Mouse (Mus musculus) kidney, embryonic 16.5 days (tissue): Measurements from ENCODE around the gene Marcksl1. TPM values are rescaled to one million over a fixed set of nuclear protein-coding genes. Genes with fewer than 3 reads are reported as not detected.

ENCODE experiments used
- ATAC-seq: fragments of 200-750 bp; cut with Nextera tagmentation; 2 replicates; pipeline ENCODE4 v1.8.0; 2017; ENCODE audit warnings: moderate TSS enrichment; ENCODE audit not compliant: low FRiP score, low TSS enrichment
- H3K27ac ChIP-seq: fragments of 300-500 bp; sonication (generic); 2 replicates; pipeline ENCODE4 v1.5.1; 2014; ENCODE audit warnings: low read length
- H3K27me3 ChIP-seq: fragments of 300-500 bp; sonication (generic); 2 replicates; pipeline ENCODE4 v1.6.1; 2014; ENCODE audit warnings: low read length, control low read depth, mixed read lengths; ENCODE audit not compliant: insufficient read depth
- H3K36me3 ChIP-seq: fragments of 300-500 bp; sonication (generic); 2 replicates; pipeline ENCODE4 v1.6.1; 2014; ENCODE audit warnings: low read length, control low read depth, mixed read lengths; ENCODE audit not compliant: insufficient read depth
- H3K4me1 ChIP-seq: fragments of 300-500 bp; sonication (generic); 2 replicates; pipeline ENCODE4 v1.6.1; 2014; ENCODE audit warnings: low read length, control low read depth, mixed read lengths; ENCODE audit not compliant: insufficient read depth
- H3K4me2 ChIP-seq: fragments of 300-500 bp; sonication (generic); replicated peaks from 2 replicates; pipeline ENCODE4 v1.6.1; 2014; ENCODE audit warnings: low read depth, low read length
- H3K4me3 ChIP-seq: fragments of 300-500 bp; sonication (generic); 2 replicates; pipeline ENCODE4 v1.5.1; 2014; ENCODE audit warnings: mild to moderate bottlenecking, low read length
- H3K9ac ChIP-seq: fragments of 300-500 bp; sonication (generic); replicated peaks from 2 replicates; pipeline ENCODE4 v1.6.1; 2014; ENCODE audit warnings: low read length
- H3K9me3 ChIP-seq: fragments of 300-500 bp; sonication (generic); 2 replicates; pipeline ENCODE4 v1.6.1; 2016; ENCODE audit warnings: low read length, control low read depth
- WGBS: fragments of 180-500 bp; shearing (Covaris S2); extraction: QIAGEN DNeasy Blood & Tissue Kit; methylation state at CpG from one replicate; pipeline ENCODE4 v1.1.7; 2014; 5-methylcytosine and 5-hydroxymethylcytosine counted together
- polyA plus RNA-seq: library from polyadenylated mRNA; unstranded; fragments of >200 nt; fragmentation: Nextera tagmentation; extraction: Ambion mirVana; gene quantifications from 2 replicates; pipeline ENCODE4 v1.2.1, GENCODE M21; 2015

Gene Marcksl1
- polyA plus RNA-seq, 1 experiment from 2014 or later, result 761 TPM

- Histone ChIP-seq H3K27me3 (no peaks in the 10 kb centered on the region), H3K4me3 (no peak overlapping the region), H3K9me3 (no peaks in the 10 kb centered on the region), H3K9ac (no peak overlapping the region), H3K4me1 (peaks cover 8% of the 10 kb centered on the region), H3K36me3 (no peaks in the 10 kb centered on the region), H3K27ac (no peak overlapping the region), H3K4me2 (no peak overlapping the region)
- ATAC-seq, result no peak
- WGBS, result 80% methylated on average over 3 of the region's 3 CpGs
These were observed 3.7 kb upstream of the Marcksl1 start for GRCm38 (mm10) chr4:129509650-129510049.

- no peak overlapping the region for H3K4me2 ChIP-seq
- H3K4me1 ChIP-seq, result peaks cover 17% of the 10 kb centered on the region
- no peak for ATAC-seq
- H3K27me3 ChIP-seq, result no peaks in the 10 kb centered on the region
- H3K36me3 ChIP-seq, result 0 out of 2 replicates have a peak, but pooled peaks cover 6% of the 10 kb centered on the region
- no peak overlapping the region for H3K4me3 ChIP-seq
- WGBS, result 61% methylated on average over 6 of the region's 6 CpGs
- no peaks in the 10 kb centered on the region for H3K9me3 ChIP-seq
- no peak overlapping the region for H3K27ac ChIP-seq
- no peak overlapping the region for H3K9ac ChIP-seq
These were observed 2.5 kb upstream of the Marcksl1 start for GRCm38 (mm10) chr4:129510723-129511412.

GRCm38 (mm10) chr4:129511413-129512096, 1.8 kb upstream of the Marcksl1 start:
- WGBS, result 44% methylated on average over 6 of the region's 6 CpGs
- no peaks in the 10 kb centered on the region for H3K27me3 ChIP-seq
- 0 out of 2 replicates have a peak, but pooled peaks cover 9% of the 10 kb centered on the region for H3K36me3 ChIP-seq
- ATAC-seq, result no peak
- H3K4me2 ChIP-seq, result no peak overlapping the region
- no peak overlapping the region for H3K9ac ChIP-seq
- H3K27ac ChIP-seq, result no peak overlapping the region
- H3K4me1 ChIP-seq, result peaks cover 20% of the 10 kb centered on the region
- no peaks in the 10 kb centered on the region for H3K9me3 ChIP-seq
- no peak overlapping the region for H3K4me3 ChIP-seq

GRCm38 (mm10) chr4:129513891-129514290, 510 bp downstream of the Marcksl1 start:
- peak overlapping the region; percentile 93 for H3K27ac ChIP-seq
- no peaks in the 10 kb centered on the region for H3K9me3 ChIP-seq
- H3K27me3 ChIP-seq, result no peaks in the 10 kb centered on the region
- H3K4me2 ChIP-seq, result peak overlapping the region; percentile 73
- peak overlapping the region; percentile 82 for H3K4me3 ChIP-seq
- WGBS, result under 1% methylated on average over 27 of the region's 57 CpGs
- peak; percentile 32 for ATAC-seq
- H3K4me1 ChIP-seq, result peaks cover 23% of the 10 kb centered on the region
- peaks cover 27% of the 10 kb centered on the region for H3K36me3 ChIP-seq
- H3K9ac ChIP-seq, result peak overlapping the region; percentile 100

DNA sequence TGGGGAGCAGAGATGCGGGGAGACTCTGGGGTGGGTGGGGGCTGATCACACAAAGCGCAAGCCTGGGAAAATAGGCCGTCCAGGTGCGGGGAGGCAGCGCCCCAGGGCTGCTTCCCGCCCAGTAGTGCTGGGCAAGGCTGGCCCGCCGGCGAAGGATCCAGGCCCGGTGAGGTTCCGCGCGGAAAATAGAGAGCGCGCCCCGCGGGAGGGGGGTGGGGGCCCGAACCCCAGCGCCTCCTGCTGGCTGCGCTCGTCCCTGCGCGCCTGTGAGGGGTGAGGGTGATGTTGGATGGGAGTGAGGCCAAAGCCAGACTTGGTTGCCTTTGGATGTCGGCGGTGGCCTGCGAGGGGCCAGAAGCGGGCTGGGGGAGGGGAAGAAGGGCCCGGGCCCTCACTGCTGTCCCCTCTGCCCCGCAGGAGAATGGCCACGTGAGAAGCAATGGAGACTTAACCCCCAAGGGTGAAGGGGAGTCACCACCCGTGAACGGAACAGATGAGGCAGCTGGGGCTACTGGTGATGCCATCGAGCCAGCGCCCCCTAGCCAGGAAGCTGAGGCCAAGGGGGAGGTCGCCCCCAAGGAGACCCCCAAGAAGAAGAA, 1.0 kb downstream of the Marcksl1 start:
- peak overlapping the region; percentile 93 for H3K27ac ChIP-seq
- peak overlapping the region; percentile 100 for H3K9ac ChIP-seq
- peak overlapping the region; percentile 73 for H3K4me2 ChIP-seq
- no peaks in the 10 kb centered on the region for H3K27me3 ChIP-seq
- WGBS, result 0% methylated on average over 34 of the region's 35 CpGs
- no peaks in the 10 kb centered on the region for H3K9me3 ChIP-seq
- H3K4me1 ChIP-seq, result peaks cover 21% of the 10 kb centered on the region
- H3K4me3 ChIP-seq, result peak overlapping the region; percentile 82
- peak; percentile 46; the same call in 1 of the 2 replicates for ATAC-seq
- H3K36me3 ChIP-seq, result peaks cover 30% of the 10 kb centered on the region

DNA sequence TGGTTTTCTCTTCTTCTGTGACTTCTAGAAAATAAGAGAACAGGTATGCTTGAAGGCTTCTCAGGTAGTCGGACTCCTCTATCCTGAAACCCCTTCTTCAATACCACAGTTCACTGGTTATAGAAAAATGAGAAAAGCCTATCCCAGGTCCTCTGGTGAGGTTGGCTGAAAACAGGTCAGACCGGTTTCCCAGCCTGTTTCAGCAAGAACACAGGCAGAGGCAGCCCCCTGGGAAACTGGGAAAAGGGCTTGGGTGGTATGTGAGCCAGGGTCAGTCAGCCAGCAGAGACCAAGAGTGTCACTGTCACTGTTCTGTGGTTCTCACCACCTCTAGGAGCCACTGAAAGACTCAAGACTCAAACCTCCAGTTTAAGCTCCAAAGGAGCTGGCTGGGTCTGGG, 3.5 kb downstream of the Marcksl1 start:
- Histone ChIP-seq H3K36me3 (peaks cover 52% of the 10 kb centered on the region), H3K9ac (peak overlapping the region; percentile 35; the same call in 1 of the 2 replicates), H3K4me1 (peaks cover 21% of the 10 kb centered on the region), H3K4me3 (no peak overlapping the region), H3K9me3 (no peaks in the 10 kb centered on the region), H3K27me3 (no peaks in the 10 kb centered on the region), H3K4me2 (no peak overlapping the region), H3K27ac (peak overlapping the region; percentile 86)
- peak; percentile 24; the same call in 1 of the 2 replicates for ATAC-seq
- WGBS, result 42% methylated on average over 2 of the region's 2 CpGs

- Histone ChIP-seq H3K4me3 (no peak overlapping the region), H3K36me3 (peaks cover 68% of the 10 kb centered on the region), H3K9me3 (no peaks in the 10 kb centered on the region), H3K27me3 (no peaks in the 10 kb centered on the region), H3K4me1 (peaks cover 15% of the 10 kb centered on the region), H3K9ac (no peak overlapping the region), H3K4me2 (no peak overlapping the region), H3K27ac (no peak overlapping the region)
- ATAC-seq, result no peak
- WGBS, result 83% methylated on average over 8 of the region's 8 CpGs
These were observed 5.1 kb downstream of the Marcksl1 start for GRCm38 (mm10) chr4:129518519-129518918.

GRCm38 (mm10) chr4:129525338-129525737, 12.0 kb downstream of the Marcksl1 start:
- H3K27me3 ChIP-seq, result no peaks in the 10 kb centered on the region
- no peak for ATAC-seq
- no peak overlapping the region for H3K9ac ChIP-seq
- no peaks in the 10 kb centered on the region for H3K9me3 ChIP-seq
- WGBS, result 90% methylated on average over 5 of the region's 5 CpGs
- peaks cover 83% of the 10 kb centered on the region for H3K36me3 ChIP-seq
- H3K4me3 ChIP-seq, result no peak overlapping the region
- no peak overlapping the region for H3K27ac ChIP-seq
- no peak overlapping the region for H3K4me2 ChIP-seq
- no peaks in the 10 kb centered on the region for H3K4me1 ChIP-seq

GRCm38 (mm10) chr4:129525889-129526288, 12.5 kb downstream of the Marcksl1 start:
- no peak overlapping the region for H3K4me3 ChIP-seq
- no peaks in the 10 kb centered on the region for H3K9me3 ChIP-seq
- H3K9ac ChIP-seq, result no peak overlapping the region
- peaks cover 84% of the 10 kb centered on the region for H3K36me3 ChIP-seq
- WGBS, result 62% methylated on average over 3 of the region's 3 CpGs
- no peak overlapping the region for H3K4me2 ChIP-seq
- no peak for ATAC-seq
- H3K27ac ChIP-seq, result no peak overlapping the region
- no peaks in the 10 kb centered on the region for H3K4me1 ChIP-seq
- no peaks in the 10 kb centered on the region for H3K27me3 ChIP-seq
